Mouse (Mus musculus): ENCODE results near the gene Tmc4. TPM values are rescaled to one million over a fixed set of nuclear protein-coding genes. Genes with fewer than 3 reads are reported as not detected.

Tmc4 gene
- total RNA-seq, 2 experiments from 2014 or later = 2.0 to 3.5 TPM

GRCm38 (mm10) chr7:3644348-3644671 is 33.0 kb downstream of the Tmc4 start:
- DNase-seq (ENCODE audit: low spot score in 2 of 2) = no peak

GRCm38 (mm10) chr7:3643843-3644242 is 33.5 kb downstream of the Tmc4 start:
- no peak for DNase-seq (ENCODE audit: low spot score in 2 of 2)

GRCm38 (mm10) chr7:3643412-3643811 is 33.9 kb downstream of the Tmc4 start:
- no peak for DNase-seq (ENCODE audit: low spot score in 2 of 2)

- no peak for DNase-seq (ENCODE audit: low spot score in 2 of 2)
These were observed 46.9 kb downstream of the Tmc4 start for GRCm38 (mm10) chr7:3630478-3630815.

GRCm38 (mm10) chr7:3629543-3630477 is 47.5 kb downstream of the Tmc4 start, which contains the start of the genes Tfpt and Prpf31:
TSS of gene Tfpt (minus strand) at chr7:3629929.
TSS of gene Prpf31 (plus strand) at chr7:3629985.
- peak; percentile 73 to 89 for DNase-seq (ENCODE audit: low spot score in 2 of 2)

- DNase-seq (ENCODE audit: low spot score in 2 of 2) = no peak
These were observed 48.3 kb downstream of the Tmc4 start for GRCm38 (mm10) chr7:3629030-3629429.

- DNase-seq (ENCODE audit: low spot score in 2 of 2) = peak; percentile 63 to 85
These were observed 59.9 kb downstream of the Tmc4 start, which contains the start of gene Ndufa3 for GRCm38 (mm10) chr7:3617242-3617995. TSS of gene Ndufa3 (plus strand) at chr7:3617373.

GRCm38 (mm10) chr7:3616389-3617241 is 60.7 kb downstream of the Tmc4 start:
- no peak for DNase-seq (ENCODE audit: low spot score in 2 of 2)

DNA sequence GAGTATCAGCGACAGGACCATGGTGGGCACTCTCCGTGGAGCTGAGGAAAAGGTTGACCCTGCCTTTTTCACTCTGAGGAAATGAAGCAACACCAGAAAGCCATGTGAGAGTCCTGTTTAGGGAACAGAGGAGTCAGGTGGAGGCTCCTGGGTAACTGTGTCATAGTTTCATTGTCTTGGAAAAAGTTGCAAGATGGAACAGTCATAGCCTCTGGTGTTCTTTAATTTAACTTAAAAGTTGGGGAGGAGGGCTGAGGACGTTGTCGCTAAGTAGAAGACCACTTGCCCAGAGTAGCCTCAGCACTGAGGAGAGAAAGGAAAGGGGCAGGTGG is 61.3 kb downstream of the Tmc4 start, which contains the start of gene Oscar:
Oscar (minus strand) TSS at position 101 of the 332 bp plus-strand sequence.
- no peak for DNase-seq (ENCODE audit: low spot score in 2 of 2)

Small RNAs within 50 kb of the gene (microRNA-seq; reads per million reads assigned to microRNA genes)
- 1.7 reads per million for gene Mir3572

Other genes with a start within 250 kb of the Tmc4 start
- gene Tarm1, start 174.9 kb downstream of the Tmc4 start, total RNA-seq (2021) = under 1 TPM; 0.32 to 0.52 TPM
- gene Oscar, start 61.4 kb downstream of the Tmc4 start, total RNA-seq (2021) = under 1 TPM; 0.20 to 0.29 TPM
- 100 to 1,000 TPM; 644 to 708 TPM for gene Ndufa3, start 60.2 kb downstream of the Tmc4 start, total RNA-seq (2021)
- 10 to 100 TPM; 20.8 to 22.7 TPM for gene Tfpt, start 47.6 kb downstream of the Tmc4 start, total RNA-seq (2021)
- 10 to 100 TPM; 38.3 to 38.9 TPM for gene Prpf31, start 47.6 kb downstream of the Tmc4 start, total RNA-seq (2021)
- gene Cnot3, start 32.3 kb downstream of the Tmc4 start, total RNA-seq (2021) = 10 to 100 TPM; 49.3 to 50.3 TPM
- 1 to 10 TPM; 9.8 TPM for gene Leng1, start 11.7 kb downstream of the Tmc4 start, total RNA-seq (2021)
- 10 to 100 TPM; 86.2 to 95.2 TPM for gene Tsen34, start 15.3 kb upstream of the Tmc4 start, total RNA-seq (2021)
- 10 to 100 TPM; 24.9 to 25.0 TPM for gene Mboat7, start 16.0 kb upstream of the Tmc4 start, total RNA-seq (2021)
- 1,000 to 10,000 TPM in 1 of 2 experiments, 100 to 1,000 TPM in 1; 942 to 1,092 TPM for gene Rps9, start 26.4 kb upstream of the Tmc4 start, total RNA-seq (2021)
- 1 to 10 TPM; 1.9 to 2.3 TPM for gene Pirb, start 42.8 kb upstream of the Tmc4 start, total RNA-seq (2021)
- gene Gm15448, start 148.1 kb upstream of the Tmc4 start, total RNA-seq (2021) = under 1 TPM; 0.60 to 0.71 TPM
- under 1 TPM in 1 of 2 experiments, not detected in 1; 0.29 TPM for gene Pira2, start 167.5 kb upstream of the Tmc4 start, total RNA-seq (2021)
- gene Gm14548, start 220.6 kb upstream of the Tmc4 start, total RNA-seq (2021) = under 1 TPM; 0.15 to 0.29 TPM
- gene Lilra6, start 237.9 kb upstream of the Tmc4 start, total RNA-seq (2021) = under 1 TPM; 0.23 to 0.34 TPM